Mouse (Mus musculus) forebrain, embryonic 12.5 days (tissue): ENCODE results near the gene Ptpn18. TPM values are rescaled to one million over a fixed set of nuclear protein-coding genes. Genes with fewer than 3 reads are reported as not detected.

Source experiments
- ATAC-seq: fragments of 200-750 bp; cut with Nextera tagmentation; 2 replicates; pipeline ENCODE4 v1.8.0; 2017; ENCODE audit warnings: moderate TSS enrichment; ENCODE audit not compliant: low FRiP score
- H3K27ac ChIP-seq: fragments of 300-500 bp; sonication (generic); 2 replicates; pipeline ENCODE4 v1.5.1; 2016; ENCODE audit warnings: mild to moderate bottlenecking
- H3K27me3 ChIP-seq: fragments of 300-500 bp; sonication (generic); 2 replicates; pipeline ENCODE4 v1.6.1; 2016; ENCODE audit warnings: mild to moderate bottlenecking
- H3K36me3 ChIP-seq: fragments of 300-500 bp; sonication (generic); replicated peaks from 2 replicates; pipeline ENCODE4 v1.6.1; 2016; ENCODE audit warnings: mild to moderate bottlenecking
- H3K4me1 ChIP-seq: fragments of 300-500 bp; sonication (generic); 2 replicates; pipeline ENCODE4 v1.6.1; 2016
- H3K4me2 ChIP-seq: fragments of 300-500 bp; sonication (generic); 2 replicates; pipeline ENCODE4 v1.6.1; 2016; ENCODE audit warnings: mild to moderate bottlenecking, moderate library complexity
- H3K4me3 ChIP-seq: fragments of 300-500 bp; sonication (generic); replicated peaks from 2 replicates; pipeline ENCODE4 v1.5.1; 2016; ENCODE audit warnings: mild to moderate bottlenecking
- H3K9ac ChIP-seq: fragments of 300-500 bp; sonication (generic); 2 replicates; pipeline ENCODE4 v1.6.1; 2016; ENCODE audit warnings: mild to moderate bottlenecking
- H3K9me3 ChIP-seq: fragments of 300-500 bp; sonication (generic); 2 replicates; pipeline ENCODE4 v1.6.1; 2016
- WGBS: fragments of 180-500 bp; shearing (Covaris S2); methylation state at CpG from one replicate; pipeline ENCODE4 v1.1.7; 2016; 5-methylcytosine and 5-hydroxymethylcytosine counted together
- polyA plus RNA-seq: library from polyadenylated mRNA; unstranded; fragments of >200 nt; fragmentation: Nextera tagmentation; extraction: Ambion mirVana; gene quantifications from 2 replicates; pipeline ENCODE4 v1.2.1, GENCODE M21; 2016

The Ptpn18 gene
- polyA plus RNA-seq, 1 experiment from 2014 or later, result 5.4 TPM

GRCm38 (mm10) chr1:34469801-34470200 is 10.2 kb downstream of the Ptpn18 start:
- Histone ChIP-seq H3K4me2 (no peak overlapping the region), H3K4me3 (no peak overlapping the region), H3K27me3 (peaks cover 43% of the 10 kb centered on the region), H3K27ac (no peak overlapping the region), H3K9me3 (no peaks in the 10 kb centered on the region), H3K9ac (no peak overlapping the region), H3K4me1 (peaks cover 8% of the 10 kb centered on the region), H3K36me3 (no peaks in the 10 kb centered on the region)
- WGBS, result 69% methylated on average over 5 of the region's 5 CpGs
- ATAC-seq, result no peak

- WGBS, result under 1% methylated on average over 42 of the region's 43 CpGs
These were observed 13.1 kb downstream of the Ptpn18 start for GRCm38 (mm10) chr1:34472427-34473300.

GRCm38 (mm10) chr1:34478891-34479655 is 19.5 kb downstream of the Ptpn18 start:
- Histone ChIP-seq H3K9me3 (no peaks in the 10 kb centered on the region), H3K9ac (no peak overlapping the region), H3K27me3 (peaks cover 16% of the 10 kb centered on the region; the same call in 1 of the 2 replicates), H3K36me3 (no peaks in the 10 kb centered on the region), H3K27ac (no peak overlapping the region), H3K4me1 (no peaks in the 10 kb centered on the region), H3K4me2 (no peak overlapping the region), H3K4me3 (no peak overlapping the region)
- WGBS, result 75% methylated on average over 11 of the region's 11 CpGs
- ATAC-seq, result no peak

More at GRCm38 (mm10) chr1:34472427-34473300, 13.1 kb downstream of the Ptpn18 start:
- peaks cover 8% of the 10 kb centered on the region for H3K4me1 ChIP-seq
- no peak overlapping the region for H3K27ac ChIP-seq
- no peaks in the 10 kb centered on the region for H3K9me3 ChIP-seq
- ATAC-seq, result peak; percentile 63; the same call in 1 of the 2 replicates
- peak overlapping the region; percentile 95 for H3K4me2 ChIP-seq
- H3K27me3 ChIP-seq, result peaks cover 48% of the 10 kb centered on the region
- H3K4me3 ChIP-seq, result peak overlapping the region; percentile 50
- no peaks in the 10 kb centered on the region for H3K36me3 ChIP-seq
- peak overlapping the region; percentile 57 for H3K9ac ChIP-seq

GRCm38 (mm10) chr1:34480801-34481200 is 21.2 kb downstream of the Ptpn18 start:
- Histone ChIP-seq H3K9ac (no peak overlapping the region), H3K27me3 (peaks cover 9% of the 10 kb centered on the region), H3K27ac (no peak overlapping the region), H3K4me3 (no peak overlapping the region), H3K36me3 (no peaks in the 10 kb centered on the region), H3K4me2 (no peak overlapping the region), H3K4me1 (peaks cover 7% of the 10 kb centered on the region; the same call in 1 of the 2 replicates), H3K9me3 (no peaks in the 10 kb centered on the region)
- WGBS, result 80% methylated on average over 5 of the region's 5 CpGs
- ATAC-seq, result no peak

- Histone ChIP-seq H3K4me2 (no peak overlapping the region), H3K4me1 (peaks cover 7% of the 10 kb centered on the region; the same call in 1 of the 2 replicates), H3K27me3 (peaks cover 12% of the 10 kb centered on the region), H3K27ac (no peak overlapping the region), H3K4me3 (no peak overlapping the region), H3K36me3 (no peaks in the 10 kb centered on the region), H3K9ac (no peak overlapping the region), H3K9me3 (no peaks in the 10 kb centered on the region)
- ATAC-seq, result no peak
- WGBS, result 73% methylated on average over 5 of the region's 5 CpGs
These were observed 22.5 kb downstream of the Ptpn18 start for GRCm38 (mm10) chr1:34481920-34482669.

GRCm38 (mm10) chr1:34484470-34484869 is 24.9 kb downstream of the Ptpn18 start:
- Histone ChIP-seq H3K27me3 (peaks cover 12% of the 10 kb centered on the region), H3K4me2 (no peak overlapping the region), H3K4me1 (peaks cover 7% of the 10 kb centered on the region; the same call in 1 of the 2 replicates), H3K9ac (no peak overlapping the region), H3K27ac (no peak overlapping the region), H3K9me3 (no peaks in the 10 kb centered on the region), H3K4me3 (no peak overlapping the region), H3K36me3 (no peaks in the 10 kb centered on the region)
- no peak for ATAC-seq
- 82% methylated on average over 10 of the region's 10 CpGs for WGBS

- Histone ChIP-seq H3K4me2 (peak overlapping the region; percentile 52), H3K9me3 (no peaks in the 10 kb centered on the region), H3K4me3 (peak overlapping the region; percentile 25), H3K27ac (no peak overlapping the region), H3K36me3 (no peaks in the 10 kb centered on the region), H3K9ac (peak overlapping the region; percentile 33; the same call in 1 of the 2 replicates), H3K4me1 (peaks cover 7% of the 10 kb centered on the region; the same call in 1 of the 2 replicates), H3K27me3 (peaks cover 12% of the 10 kb centered on the region)
- 0 out of 2 replicates have a peak, but pooled peaks have one; percentile 58 for ATAC-seq
- 13% methylated on average over 25 of the region's 25 CpGs for WGBS
These were observed 26.1 kb downstream of the Ptpn18 start for GRCm38 (mm10) chr1:34485461-34486188.

GRCm38 (mm10) chr1:34487383-34487782 is 27.8 kb downstream of the Ptpn18 start:
- no peak overlapping the region for H3K9ac ChIP-seq
- WGBS, result 90% methylated on average over 3 of the region's 3 CpGs
- H3K4me3 ChIP-seq, result no peak overlapping the region
- ATAC-seq, result no peak
- no peak overlapping the region for H3K4me2 ChIP-seq
- peaks cover 7% of the 10 kb centered on the region; the same call in 1 of the 2 replicates for H3K4me1 ChIP-seq
- H3K27ac ChIP-seq, result no peak overlapping the region
- H3K27me3 ChIP-seq, result peaks cover 12% of the 10 kb centered on the region
- H3K36me3 ChIP-seq, result no peaks in the 10 kb centered on the region
- H3K9me3 ChIP-seq, result no peaks in the 10 kb centered on the region

GRCm38 (mm10) chr1:34489852-34490541 is 30.4 kb downstream of the Ptpn18 start:
- Histone ChIP-seq H3K36me3 (no peaks in the 10 kb centered on the region), H3K27ac (no peak overlapping the region), H3K9me3 (no peaks in the 10 kb centered on the region), H3K27me3 (peaks cover 8% of the 10 kb centered on the region), H3K4me3 (no peak overlapping the region), H3K4me2 (no peak overlapping the region), H3K9ac (no peak overlapping the region), H3K4me1 (peaks cover 7% of the 10 kb centered on the region; the same call in 1 of the 2 replicates)
- WGBS, result 85% methylated on average over 6 of the region's 6 CpGs
- ATAC-seq, result no peak

- Histone ChIP-seq H3K4me2 (no peak overlapping the region), H3K9me3 (no peaks in the 10 kb centered on the region), H3K4me3 (no peak overlapping the region), H3K27ac (no peak overlapping the region), H3K4me1 (no peaks in the 10 kb centered on the region), H3K9ac (no peak overlapping the region), H3K27me3 (no peaks in the 10 kb centered on the region), H3K36me3 (no peaks in the 10 kb centered on the region)
- WGBS, result 92% methylated on average over 4 of the region's 4 CpGs
- no peak for ATAC-seq
These were observed 31.9 kb downstream of the Ptpn18 start for GRCm38 (mm10) chr1:34491480-34491879.

- 51% methylated on average over 3 of the region's 3 CpGs for WGBS
- H3K4me2 ChIP-seq, result no peak overlapping the region
- H3K9ac ChIP-seq, result no peak overlapping the region
- ATAC-seq, result no peak
- no peak overlapping the region for H3K4me3 ChIP-seq
- no peaks in the 10 kb centered on the region for H3K4me1 ChIP-seq
- H3K36me3 ChIP-seq, result no peaks in the 10 kb centered on the region
- H3K27ac ChIP-seq, result no peak overlapping the region
- no peaks in the 10 kb centered on the region for H3K27me3 ChIP-seq
- no peaks in the 10 kb centered on the region for H3K9me3 ChIP-seq
These were observed 43.4 kb downstream of the Ptpn18 start for GRCm38 (mm10) chr1:34502991-34503390.
